Mouse (Mus musculus): ENCODE measurements around the gene Arid3a.

DNA sequence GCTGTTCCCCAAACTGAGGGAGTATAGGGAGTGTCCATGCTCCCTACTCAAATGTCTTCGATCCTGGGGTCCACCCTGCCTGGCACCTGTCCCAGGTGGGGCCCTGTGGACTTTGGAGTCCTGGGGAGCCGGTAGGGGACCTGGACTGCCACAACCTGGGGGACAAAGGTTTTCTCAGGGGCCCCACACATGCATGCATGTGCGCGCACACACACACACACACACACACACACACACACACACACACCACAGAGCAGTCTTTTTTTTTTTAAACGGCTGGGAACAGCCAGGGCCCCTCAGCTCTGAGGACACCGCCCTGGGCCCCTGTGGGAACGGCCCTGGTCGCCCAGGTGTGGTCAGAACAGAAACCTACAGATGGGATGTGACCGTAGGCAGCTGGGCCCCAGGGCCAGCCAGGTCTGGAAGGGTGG is 16.6 kb downstream of the Arid3a start:
- TF ChIP-seq CTCF (IDR thresholded peaks at IDR 0.05; ENCODE audit: low read depth, low read length) (no peak), POLR2A (IDR thresholded peaks at IDR 0.05; ENCODE audit: insufficient read depth, low read length) (no peak), EP300 (IDR thresholded peaks at IDR 0.05; ENCODE audit: insufficient read depth, low read depth, low read length) (no peak)
